Mouse (Mus musculus): ENCODE data around the gene Ccdc167. TPM values are rescaled to one million over a fixed set of nuclear protein-coding genes. Genes with fewer than 3 reads are reported as not detected.

The Ccdc167 gene
- polyA plus RNA-seq, 1 experiment from 2014 or later: 12.4 TPM

DNA sequence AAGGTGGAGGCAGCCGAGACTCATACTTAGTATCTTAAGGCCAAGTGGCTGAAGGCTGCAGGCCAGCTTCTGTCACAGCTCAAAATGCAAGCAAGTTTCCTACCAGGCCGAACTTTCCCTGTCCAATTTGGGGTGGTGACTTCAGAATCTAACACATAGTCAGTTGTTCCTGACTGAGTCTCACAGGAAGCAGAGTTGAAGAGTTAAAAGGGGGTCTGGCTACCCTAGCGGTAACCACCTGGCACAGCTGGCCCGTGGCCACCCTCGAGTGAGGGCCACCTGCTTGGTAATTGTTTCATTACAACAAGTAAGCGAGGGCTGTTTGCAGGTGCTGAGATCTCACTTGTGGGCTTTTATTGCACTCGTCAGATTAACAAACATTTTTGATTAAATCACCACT, 4.3 kb downstream of the Ccdc167 start:
- ATAC-seq (replicated peaks): no peak
- H3K4me2 ChIP-seq (replicated peaks): no peak overlapping the region
- peaks cover 74% of the 10 kb centered on the region for H3K4me1 ChIP-seq
- 30% methylated on average over 7 of the region's 7 CpGs for WGBS
- peak overlapping the region; percentile 92 for H3K27ac ChIP-seq (replicated peaks)
- H3K4me3 ChIP-seq: no peak overlapping the region
- H3K9me3 ChIP-seq: no peaks in the 10 kb centered on the region
- no peaks in the 10 kb centered on the region for H3K27me3 ChIP-seq
- H3K36me3 ChIP-seq: no peaks in the 10 kb centered on the region
- H3K9ac ChIP-seq (replicated peaks): no peak overlapping the region

DNA sequence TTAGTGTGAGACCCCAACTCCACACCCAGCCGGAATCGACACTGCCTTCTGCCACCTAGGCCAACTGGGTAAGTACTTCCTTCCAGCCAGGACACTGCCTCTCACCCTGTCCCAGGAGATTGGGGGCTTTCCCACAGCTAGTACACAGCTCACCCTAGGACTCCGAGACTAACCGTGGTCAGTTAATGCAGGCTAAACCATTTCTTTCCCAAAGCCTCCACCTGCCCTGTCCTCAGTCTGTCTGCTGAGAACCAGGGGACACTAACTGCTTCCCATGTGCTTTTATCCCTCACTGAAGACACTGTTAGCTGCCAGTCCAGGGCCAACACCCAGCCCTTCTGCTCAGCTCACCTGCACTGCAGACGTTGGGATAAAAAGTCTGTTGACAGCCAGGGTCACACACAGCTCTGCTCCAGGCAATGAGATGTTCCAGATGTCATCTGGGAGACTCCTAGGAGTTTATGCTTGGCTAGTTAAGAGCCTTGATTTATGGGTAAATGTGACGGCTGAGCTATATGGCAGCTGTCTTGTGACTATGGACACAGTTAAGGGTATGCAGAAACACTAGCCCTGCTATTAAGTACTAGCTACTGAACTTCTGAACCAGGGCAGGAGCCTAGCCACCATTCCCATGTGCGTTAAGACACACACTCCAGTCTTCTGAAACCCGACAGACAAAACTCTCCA, 5.0 kb downstream of the Ccdc167 start:
- Histone ChIP-seq H3K4me2 (replicated peaks) (0 out of 2 replicates have a peak overlapping the region, but pooled peaks have one; percentile 19), H3K27me3 (no peaks in the 10 kb centered on the region), H3K4me1 (peaks cover 77% of the 10 kb centered on the region), H3K27ac (replicated peaks) (peak overlapping the region; percentile 92), H3K9ac (replicated peaks) (no peak overlapping the region), H3K4me3 (no peak overlapping the region), H3K36me3 (no peaks in the 10 kb centered on the region), H3K9me3 (no peaks in the 10 kb centered on the region)
- 60% methylated on average over 8 of the region's 8 CpGs for WGBS
- ATAC-seq (replicated peaks): no peak

DNA sequence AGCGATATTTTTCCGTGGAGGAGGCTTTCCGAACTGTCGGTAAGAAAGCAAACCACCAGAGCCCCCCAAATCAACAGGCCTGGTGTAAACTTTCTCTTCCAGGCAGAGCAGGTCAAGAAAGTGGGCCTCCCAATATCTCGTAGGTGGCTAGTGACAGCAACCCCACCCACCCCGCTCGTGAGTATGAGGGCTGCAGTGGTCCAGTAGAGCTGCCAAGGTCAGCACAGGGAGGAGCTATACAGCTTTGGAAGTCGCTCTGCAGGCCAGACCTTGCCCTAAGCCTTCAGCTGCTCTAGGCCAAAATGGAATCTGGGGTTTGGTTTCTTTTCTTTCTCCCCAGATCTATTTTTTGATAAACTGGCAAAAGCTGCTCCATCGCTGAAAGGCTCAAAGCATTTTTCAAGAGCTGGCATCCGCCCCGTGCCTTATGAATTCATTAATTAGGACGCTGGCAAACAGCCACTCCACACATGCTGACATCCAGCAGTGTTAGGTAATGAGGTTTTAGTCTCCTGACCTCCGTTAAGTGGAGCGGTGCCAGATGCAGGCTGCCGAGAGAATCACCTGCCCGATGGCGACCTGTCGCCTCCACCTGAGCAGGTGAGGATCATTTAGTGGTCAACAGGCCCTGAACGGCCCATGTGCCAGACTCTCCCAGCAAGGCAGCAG, 5.6 kb downstream of the Ccdc167 start:
- Histone ChIP-seq H3K27me3 (no peaks in the 10 kb centered on the region), H3K4me2 (replicated peaks) (peak overlapping the region; percentile 19), H3K4me1 (peaks cover 79% of the 10 kb centered on the region), H3K9me3 (no peaks in the 10 kb centered on the region), H3K4me3 (no peak overlapping the region), H3K27ac (replicated peaks) (peak overlapping the region; percentile 92), H3K9ac (replicated peaks) (0 out of 2 replicates have a peak overlapping the region, but pooled peaks have one; percentile 16), H3K36me3 (no peaks in the 10 kb centered on the region)
- ATAC-seq (replicated peaks): no peak
- 29% methylated on average over 19 of the region's 19 CpGs for WGBS

DNA sequence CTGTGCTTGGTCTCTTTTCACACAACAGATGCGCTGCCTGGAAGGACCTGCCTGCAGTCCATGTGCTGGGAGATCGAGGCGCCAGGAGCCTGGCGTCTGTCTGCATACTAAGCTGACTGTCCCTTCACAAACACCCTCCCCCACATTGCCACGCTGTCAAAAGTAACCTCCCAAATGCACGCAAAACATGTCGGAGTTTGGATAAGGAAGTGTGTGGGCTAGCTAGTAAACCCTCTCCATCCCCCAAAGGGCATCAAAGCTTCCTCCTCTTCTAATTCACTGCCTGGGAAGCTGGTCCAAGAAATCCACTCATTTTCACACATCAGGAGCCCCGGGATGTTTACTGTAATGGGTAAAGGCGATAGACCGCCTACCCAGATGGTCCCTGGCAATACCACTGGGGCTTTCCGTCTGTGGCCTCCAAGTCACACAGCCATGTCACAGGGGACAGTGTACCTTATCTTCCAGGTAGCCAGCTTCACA, 6.2 kb downstream of the Ccdc167 start:
- Histone ChIP-seq H3K4me2 (replicated peaks) (peak overlapping the region; percentile 19), H3K27ac (replicated peaks) (peak overlapping the region; percentile 92), H3K4me3 (no peak overlapping the region), H3K27me3 (no peaks in the 10 kb centered on the region), H3K4me1 (peaks cover 80% of the 10 kb centered on the region), H3K9me3 (no peaks in the 10 kb centered on the region), H3K9ac (replicated peaks) (no peak overlapping the region), H3K36me3 (no peaks in the 10 kb centered on the region)
- ATAC-seq (replicated peaks): peak; percentile 51
- 34% methylated on average over 11 of the region's 11 CpGs for WGBS

DNA sequence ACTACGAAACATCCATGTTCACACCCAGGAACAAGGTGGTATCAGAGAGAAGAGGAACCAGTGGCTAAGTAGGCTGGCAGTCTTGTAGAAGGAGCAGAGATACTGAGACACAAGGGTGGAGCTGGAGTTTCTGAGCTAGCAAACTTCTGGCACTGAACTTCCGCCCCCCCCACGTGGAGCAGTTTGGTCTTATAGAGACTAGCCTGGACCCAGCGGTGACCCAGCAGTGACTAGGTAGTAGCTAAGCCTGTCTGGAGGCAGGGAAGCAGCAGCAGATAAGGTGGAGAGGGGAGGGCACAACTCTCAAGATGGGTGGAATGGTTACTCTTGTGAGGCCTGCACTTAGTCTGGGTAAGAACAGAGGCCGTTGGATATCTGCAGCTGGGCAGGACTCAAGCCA, 8.1 kb downstream of the Ccdc167 start:
- H3K4me3 ChIP-seq: no peak overlapping the region
- H3K4me1 ChIP-seq: peaks cover 90% of the 10 kb centered on the region
- H3K27ac ChIP-seq (replicated peaks): no peak overlapping the region
- no peaks in the 10 kb centered on the region for H3K36me3 ChIP-seq
- H3K27me3 ChIP-seq: no peaks in the 10 kb centered on the region
- WGBS: 85% methylated on average over 5 of the region's 5 CpGs
- H3K4me2 ChIP-seq (replicated peaks): no peak overlapping the region
- no peak for ATAC-seq (replicated peaks)
- no peaks in the 10 kb centered on the region for H3K9me3 ChIP-seq
- H3K9ac ChIP-seq (replicated peaks): no peak overlapping the region

DNA sequence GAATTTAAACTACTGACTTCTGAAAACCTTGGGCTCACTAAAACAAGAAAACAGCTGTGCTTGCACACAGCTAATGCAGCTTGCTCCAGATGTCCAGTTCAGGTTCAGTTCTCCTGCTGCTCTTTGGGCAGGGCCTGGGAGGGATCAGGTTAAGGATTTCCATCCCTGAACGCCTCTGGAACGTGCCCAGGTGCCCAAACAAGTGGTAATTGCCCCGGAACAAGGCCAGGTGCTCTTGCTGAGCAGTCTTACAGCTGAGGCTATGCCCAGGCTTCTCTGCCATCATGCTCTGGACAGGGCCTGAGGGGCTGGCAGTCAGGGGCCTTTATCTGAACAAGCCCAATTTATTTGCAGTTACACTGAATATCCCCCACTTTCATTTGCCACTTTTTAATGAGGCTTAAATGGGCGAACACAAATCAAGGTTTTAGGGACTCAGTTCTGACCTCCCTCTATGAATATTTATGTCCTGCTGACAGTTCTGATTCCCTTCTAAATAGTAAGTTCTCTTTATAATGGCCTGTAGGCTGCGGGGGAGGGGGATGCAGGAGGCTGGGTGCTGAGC, 9.8 kb downstream of the Ccdc167 start:
- no peaks in the 10 kb centered on the region for H3K27me3 ChIP-seq
- no peaks in the 10 kb centered on the region for H3K9me3 ChIP-seq
- peak; percentile 11; the same call in 1 of the 2 replicates for ATAC-seq (replicated peaks)
- H3K9ac ChIP-seq (replicated peaks): no peak overlapping the region
- H3K4me2 ChIP-seq (replicated peaks): no peak overlapping the region
- no peak overlapping the region for H3K4me3 ChIP-seq
- WGBS: 11% methylated on average over 5 of the region's 5 CpGs
- H3K27ac ChIP-seq (replicated peaks): peak overlapping the region; percentile 34
- H3K36me3 ChIP-seq: no peaks in the 10 kb centered on the region
- H3K4me1 ChIP-seq: peaks cover 90% of the 10 kb centered on the region

DNA sequence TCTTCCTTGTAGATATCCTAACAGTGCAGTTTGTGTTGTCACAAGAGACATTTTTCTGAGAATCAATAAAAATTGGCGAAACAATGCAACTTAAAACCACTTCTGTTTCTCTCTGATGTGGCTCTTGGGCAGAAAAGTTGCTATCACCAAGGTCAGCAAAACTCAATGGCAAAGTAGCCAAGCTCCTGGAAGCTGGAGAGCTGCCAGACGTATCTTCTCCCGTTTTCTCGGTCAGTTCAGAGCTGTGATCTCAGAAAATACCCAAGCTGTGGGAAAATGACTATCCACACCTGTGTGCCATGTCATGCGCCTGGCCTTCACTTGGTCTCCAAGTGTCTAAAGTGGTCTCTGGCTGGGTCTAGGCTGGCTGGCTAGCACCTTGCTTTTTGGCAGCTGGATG, 11.0 kb downstream of the Ccdc167 start:
- 84% methylated on average over 5 of the region's 5 CpGs for WGBS
- no peak for ATAC-seq (replicated peaks)
- Histone ChIP-seq H3K4me2 (replicated peaks) (no peak overlapping the region), H3K36me3 (no peaks in the 10 kb centered on the region), H3K9me3 (no peaks in the 10 kb centered on the region), H3K9ac (replicated peaks) (no peak overlapping the region), H3K27ac (replicated peaks) (no peak overlapping the region), H3K27me3 (no peaks in the 10 kb centered on the region), H3K4me1 (peaks cover 79% of the 10 kb centered on the region), H3K4me3 (no peak overlapping the region)

DNA sequence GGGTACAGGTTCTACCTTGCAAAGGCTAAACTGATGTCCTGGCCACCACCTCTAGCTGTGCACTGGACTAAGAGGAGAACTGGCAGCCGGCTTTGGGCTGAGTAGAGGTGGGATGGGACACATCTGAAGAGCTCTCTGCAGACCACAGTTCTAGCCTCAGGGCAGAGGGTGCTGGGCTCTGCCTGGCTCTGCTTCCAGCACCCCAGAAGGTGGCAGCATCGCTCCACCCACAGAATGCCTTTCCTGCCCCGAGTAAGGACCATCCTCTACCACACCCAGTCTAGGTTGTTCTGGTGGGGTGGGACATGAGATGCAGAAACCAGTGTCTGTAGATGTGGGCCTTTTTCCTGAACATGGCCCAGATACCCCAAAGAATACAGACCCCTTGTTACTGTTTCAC, 12.1 kb downstream of the Ccdc167 start:
- Histone ChIP-seq H3K27ac (replicated peaks) (peak overlapping the region; percentile 78; the same call in 1 of the 2 replicates), H3K27me3 (no peaks in the 10 kb centered on the region), H3K9ac (replicated peaks) (no peak overlapping the region), H3K9me3 (no peaks in the 10 kb centered on the region), H3K4me1 (peaks cover 68% of the 10 kb centered on the region), H3K36me3 (peaks cover 6% of the 10 kb centered on the region), H3K4me3 (no peak overlapping the region), H3K4me2 (replicated peaks) (no peak overlapping the region)
- 22% methylated on average over 3 of the region's 3 CpGs for WGBS
- ATAC-seq (replicated peaks): peak; percentile 66; the same call in 1 of the 2 replicates

DNA sequence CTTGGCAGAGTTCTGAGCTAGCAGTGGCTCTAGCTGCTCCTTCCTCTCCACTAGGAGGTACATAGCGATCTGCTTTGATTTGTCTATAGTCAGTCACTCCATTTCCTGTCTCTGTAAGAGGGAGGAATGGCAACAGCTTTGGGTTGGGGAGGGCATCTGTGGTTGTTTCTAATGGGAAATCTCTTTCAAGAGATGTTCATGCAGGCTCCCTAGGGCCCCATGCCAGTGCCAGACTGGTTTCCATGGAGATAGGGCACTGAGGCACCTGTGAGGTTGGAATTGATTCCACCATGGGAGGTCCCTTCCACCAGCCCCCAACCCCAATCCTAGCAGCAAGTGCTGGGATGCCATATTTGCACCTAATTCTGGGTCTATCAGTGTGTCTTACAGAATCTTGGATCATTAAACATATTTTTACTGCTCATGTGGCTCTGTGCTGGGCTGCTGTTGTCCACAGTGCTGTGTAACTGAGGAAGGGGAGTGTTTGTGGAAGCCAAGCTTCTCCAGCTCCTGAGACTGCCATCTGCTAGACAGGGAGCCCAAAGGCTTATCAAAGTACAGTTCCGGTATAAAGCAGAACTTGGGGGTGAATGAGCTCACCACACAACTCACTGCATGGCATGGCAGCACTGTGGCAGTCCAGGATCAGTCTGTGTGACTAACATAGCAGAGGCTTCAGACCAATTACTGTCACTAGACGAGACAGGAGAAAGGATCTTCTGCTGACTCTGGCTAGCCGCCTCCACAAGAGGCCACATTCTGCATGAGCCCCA, 13.7 kb downstream of the Ccdc167 start:
- 65% methylated on average over 4 of the region's 4 CpGs for WGBS
- peak overlapping the region; percentile 78 for H3K27ac ChIP-seq (replicated peaks)
- no peaks in the 10 kb centered on the region for H3K27me3 ChIP-seq
- peaks cover 20% of the 10 kb centered on the region for H3K36me3 ChIP-seq
- peak; percentile 57 for ATAC-seq (replicated peaks)
- H3K9ac ChIP-seq (replicated peaks): no peak overlapping the region
- no peak overlapping the region for H3K4me3 ChIP-seq
- no peaks in the 10 kb centered on the region for H3K9me3 ChIP-seq
- no peak overlapping the region for H3K4me2 ChIP-seq (replicated peaks)
- peaks cover 52% of the 10 kb centered on the region for H3K4me1 ChIP-seq

DNA sequence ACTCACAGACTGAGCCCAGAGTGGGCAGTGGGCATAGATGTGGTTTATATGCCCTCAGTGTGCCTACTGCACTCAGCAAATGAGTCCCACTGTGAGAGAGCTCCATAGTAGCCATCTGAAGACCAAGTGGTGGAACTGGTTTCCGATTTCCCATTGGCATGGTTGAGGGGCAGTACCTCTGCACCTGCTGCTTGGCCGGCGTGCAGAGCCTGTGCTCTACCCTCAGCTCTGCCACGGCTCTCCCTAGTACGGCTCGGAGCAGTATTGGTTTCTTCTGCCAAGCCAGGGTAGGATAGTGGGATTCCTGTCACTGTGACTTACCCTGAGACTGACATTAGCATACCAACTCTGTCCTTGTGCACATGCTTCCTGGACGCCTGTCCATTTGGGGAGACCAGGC, 16.3 kb downstream of the Ccdc167 start:
- peaks cover 26% of the 10 kb centered on the region for H3K4me1 ChIP-seq
- H3K9ac ChIP-seq (replicated peaks): no peak overlapping the region
- ATAC-seq (replicated peaks): no peak
- no peak overlapping the region for H3K4me3 ChIP-seq
- no peaks in the 10 kb centered on the region for H3K9me3 ChIP-seq
- 94% methylated on average over 7 of the region's 7 CpGs for WGBS
- peaks cover 38% of the 10 kb centered on the region for H3K36me3 ChIP-seq
- no peak overlapping the region for H3K27ac ChIP-seq (replicated peaks)
- no peak overlapping the region for H3K4me2 ChIP-seq (replicated peaks)
- no peaks in the 10 kb centered on the region for H3K27me3 ChIP-seq

DNA sequence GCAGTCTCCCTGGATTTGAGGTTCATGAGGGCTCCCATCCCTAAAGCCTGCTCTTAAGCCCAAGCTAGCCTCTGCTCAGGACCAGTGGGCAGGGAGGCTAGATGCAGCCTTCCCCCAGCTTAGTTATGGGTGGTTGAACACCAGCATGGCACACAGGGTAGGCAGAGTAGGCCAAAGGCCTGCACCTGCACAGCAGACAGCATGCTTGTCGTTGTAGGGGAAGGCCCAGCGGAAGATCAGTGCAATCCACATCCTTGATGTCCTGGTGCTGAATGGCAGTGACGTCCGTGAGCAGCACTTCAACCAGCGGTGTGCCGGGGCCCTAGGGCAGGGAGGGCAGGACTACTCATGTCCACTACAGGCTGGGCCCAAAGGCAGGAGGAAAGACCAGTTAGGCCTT, 18.4 kb downstream of the Ccdc167 start:
- H3K4me2 ChIP-seq (replicated peaks): no peak overlapping the region
- no peak for ATAC-seq (replicated peaks)
- no peak overlapping the region for H3K9ac ChIP-seq (replicated peaks)
- H3K4me3 ChIP-seq: no peak overlapping the region
- no peak overlapping the region for H3K27ac ChIP-seq (replicated peaks)
- H3K36me3 ChIP-seq: peaks cover 51% of the 10 kb centered on the region
- H3K27me3 ChIP-seq: no peaks in the 10 kb centered on the region
- H3K4me1 ChIP-seq: peaks cover 11% of the 10 kb centered on the region
- no peaks in the 10 kb centered on the region for H3K9me3 ChIP-seq
- 83% methylated on average over 6 of the region's 6 CpGs for WGBS

DNA sequence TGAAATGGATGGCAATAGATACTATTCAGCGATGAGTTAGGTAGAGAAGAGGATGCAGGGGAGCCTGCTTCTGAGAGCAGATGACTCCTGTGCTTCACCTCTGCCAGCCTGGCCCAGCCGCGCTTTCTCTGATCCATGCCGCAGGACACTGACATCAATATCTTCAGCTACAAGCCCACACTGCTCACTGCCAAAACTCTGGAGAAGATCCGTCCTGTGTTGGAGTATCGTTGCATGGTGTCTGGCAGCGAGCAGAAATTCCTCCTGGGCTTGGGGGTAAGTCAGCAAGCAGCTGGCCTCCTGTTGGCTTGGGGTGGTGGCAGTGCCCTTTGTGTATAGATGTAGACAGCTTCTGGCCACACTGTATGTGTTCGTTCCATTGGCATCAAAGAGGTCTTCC, 19.9 kb downstream of the Ccdc167 start:
- no peak overlapping the region for H3K9ac ChIP-seq (replicated peaks)
- H3K27ac ChIP-seq (replicated peaks): no peak overlapping the region
- WGBS: 97% methylated on average over 8 of the region's 8 CpGs
- H3K4me3 ChIP-seq: no peak overlapping the region
- H3K9me3 ChIP-seq: no peaks in the 10 kb centered on the region
- no peaks in the 10 kb centered on the region for H3K4me1 ChIP-seq
- peaks cover 51% of the 10 kb centered on the region for H3K36me3 ChIP-seq
- no peak for ATAC-seq (replicated peaks)
- no peaks in the 10 kb centered on the region for H3K27me3 ChIP-seq
- H3K4me2 ChIP-seq (replicated peaks): no peak overlapping the region

Data from forebrain, embryonic 15.5 days (tissue).